8 mouse cellular contexts compared by ENCODE assay signal in the genomic region with DNA sequence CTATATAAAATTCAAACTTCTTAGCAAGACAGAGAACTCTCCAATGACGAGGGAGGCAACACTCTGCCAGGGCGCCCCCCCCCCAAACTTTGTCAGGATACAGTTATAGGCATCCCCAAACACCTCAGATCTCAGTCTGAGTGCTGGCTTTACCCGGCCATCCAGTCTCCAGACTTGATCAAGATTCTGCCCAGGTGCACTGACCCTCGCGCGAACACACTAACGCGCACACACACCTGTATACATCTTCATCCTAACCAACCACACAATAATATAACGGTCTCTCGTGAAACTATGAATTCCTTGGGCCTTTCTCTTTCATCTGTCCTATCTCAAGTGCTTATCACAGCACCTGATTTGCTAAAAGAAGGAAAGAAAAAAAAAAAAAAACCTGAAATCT. TPM values are rescaled to one million over a fixed set of nuclear protein-coding genes. Genes with fewer than 3 reads are reported as not detected.
DNase-seq lines count a peak whose midpoint lies in the region; ATAC-seq and TF ChIP-seq lines count a peak whose summit lies in the region.

No protein-coding gene starts in this region.

- H3K79me2 ChIP-seq in myocyte (ENCODE audit: control insufficient read depth, insufficient read depth) = peaks cover 57% of the 10 kb centered on the region

- peak overlapping the region; percentile 89 for H3K4me3 ChIP-seq in lung, adult 2 months (replicated peaks; ENCODE audit: extremely low read depth, low read depth, low read length)
- peak overlapping the region; percentile 87 for H3K4me3 ChIP-seq in embryonic facial prominence, embryonic 13.5 days
- peak overlapping the region; percentile 85 for H3K4me3 ChIP-seq in hindbrain, embryonic 15.5 days
- H3K4me3 ChIP-seq in myocyte = peak overlapping the region; percentile 93

- H3K27me3 ChIP-seq in embryonic facial prominence, embryonic 13.5 days = no peaks in the 10 kb centered on the region
- no peaks in the 10 kb centered on the region for H3K27me3 ChIP-seq in hindbrain, embryonic 15.5 days
- H3K27me3 ChIP-seq in myocyte (ENCODE audit: control insufficient read depth, insufficient read depth, insufficient read length) = no peaks in the 10 kb centered on the region

- TF ChIP-seq POLR2A in lung, adult 2 months (IDR thresholded peaks at IDR 0.05; ENCODE audit: borderline replicate concordance, extremely low read depth, low read depth, low read length) = no peak
- TF ChIP-seq POLR2A in myocyte (IDR thresholded peaks at IDR 0.05; ENCODE audit: insufficient read length, low read depth) = no peak

- 5% methylated on average over 10 of the region's 10 CpGs for WGBS in lung, adult 2 months
- WGBS in embryonic facial prominence, embryonic 13.5 days = 13% methylated on average over 10 of the region's 10 CpGs
- WGBS in hindbrain, embryonic 15.5 days = 12% methylated on average over 10 of the region's 10 CpGs

- peaks cover 2% of the 10 kb centered on the region; the same call in 1 of the 2 replicates for H3K4me1 ChIP-seq in lung, adult 2 months (ENCODE audit: control insufficient read depth, insufficient read depth, low read length)
- H3K4me1 ChIP-seq in embryonic facial prominence, embryonic 13.5 days = peaks cover 19% of the 10 kb centered on the region
- peaks cover 25% of the 10 kb centered on the region for H3K4me1 ChIP-seq in hindbrain, embryonic 15.5 days (replicated peaks)

- DNase-seq in lung, adult 2 months = no peak
- DNase-seq in lung, adult 18-20 months = no peak
- DNase-seq in layer of hippocampus, adult 8-10 months (ENCODE audit: low spot score in 2 of 2) = no peak
- DNase-seq in urinary bladder, adult 18-20 months (ENCODE audit: low spot score in 2 of 2) = no peak

- peak overlapping the region; percentile 20 for H3ac ChIP-seq in myocyte (ENCODE audit: control insufficient read depth, insufficient read length)

- TF ChIP-seq CTCF in lung, adult 2 months (IDR thresholded peaks at IDR 0.05; ENCODE audit: insufficient read depth, low read length) = no peak

- peak overlapping the region; percentile 81 for H3K4me2 ChIP-seq in embryonic facial prominence, embryonic 13.5 days
- H3K4me2 ChIP-seq in hindbrain, embryonic 15.5 days = peak overlapping the region; percentile 73
- H3K4me2 ChIP-seq in myocyte (ENCODE audit: low read depth) = peak overlapping the region; percentile 95

- peak overlapping the region; percentile 90 for H3K9ac ChIP-seq in embryonic facial prominence, embryonic 13.5 days
- H3K9ac ChIP-seq in hindbrain, embryonic 15.5 days = peak overlapping the region; percentile 83

- no peaks in the 10 kb centered on the region for H3K36me3 ChIP-seq in embryonic facial prominence, embryonic 13.5 days
- H3K36me3 ChIP-seq in hindbrain, embryonic 15.5 days = no peaks in the 10 kb centered on the region
- no peaks in the 10 kb centered on the region for H3K36me3 ChIP-seq in myocyte (ENCODE audit: control insufficient read depth, insufficient read depth)

- no peaks in the 10 kb centered on the region for H3K9me3 ChIP-seq in embryonic facial prominence, embryonic 13.5 days
- no peaks in the 10 kb centered on the region for H3K9me3 ChIP-seq in hindbrain, embryonic 15.5 days

- H3K27ac ChIP-seq in embryonic facial prominence, embryonic 13.5 days = 0 out of 2 replicates have a peak overlapping the region, but pooled peaks have one; percentile 91
- H3K27ac ChIP-seq in hindbrain, embryonic 15.5 days (replicated peaks) = peak overlapping the region; percentile 93

- ATAC-seq in embryonic facial prominence, embryonic 13.5 days (ENCODE audit: insufficient number of reproducible peaks, insufficient read depth, low FRiP score, low TSS enrichment, low read depth) = no peak
- ATAC-seq in hindbrain, embryonic 15.5 days (ENCODE audit: low FRiP score, low read depth) = no peak
- ATAC-seq in megakaryocyte progenitor cell, adult 5-6 weeks (replicated peaks; ENCODE audit: poor library complexity) = no peak

TF ChIP-seq in myocyte, 11 proteins besides CTCF, POLR2A, EP300 and RAD21:
- TF ChIP-seq USF1 (IDR thresholded peaks at IDR 0.05; ENCODE audit: low read depth) (no peak), CEBPB (IDR thresholded peaks at IDR 0.05; ENCODE audit: insufficient read depth, poor library complexity, severe bottlenecking) (no peak)

RNA-seq across cellular contexts. Expression of gene Tiprl, which starts 0.9 kb away (rescaled TPM):
- polyA plus RNA-seq in lung, adult 2 months (2012; rRNA removed) = 16.3 and 21.2 TPM in 2 replicates
- 112 TPM in 2 replicates for polyA plus RNA-seq in embryonic facial prominence, embryonic 13.5 days (2015; fragmentation: Nextera tagmentation; extraction: Ambion mirVana)
- 125 and 134 TPM in 2 replicates for polyA plus RNA-seq in hindbrain, embryonic 15.5 days (2015; fragmentation: Nextera tagmentation; extraction: Ambion mirVana)
- 35.8 TPM for polyA plus RNA-seq in myocyte (2012; fragmentation: generic; extraction: Trizol)
- total RNA-seq in layer of hippocampus, adult 8-10 months (2022) = 10 to 100 TPM; 59.9 to 71.1 (median 65.2) TPM
- total RNA-seq in megakaryocyte progenitor cell, adult 5-6 weeks (2015) = 41.4 and 43.0 TPM in 2 replicates
- 56.5 and 72.8 TPM in 2 replicates for total RNA-seq in megakaryocyte progenitor cell, adult 5-6 weeks (2017)

RNA-seq across cellular contexts. Expression of gene Sft2d2, which starts 41.6 kb away (rescaled TPM):
- polyA plus RNA-seq in lung, adult 2 months (2012; rRNA removed) = 53.9 and 71.5 TPM in 2 replicates
- 11.3 and 15.9 TPM in 2 replicates for polyA plus RNA-seq in embryonic facial prominence, embryonic 13.5 days (2015; fragmentation: Nextera tagmentation; extraction: Ambion mirVana)
- polyA plus RNA-seq in hindbrain, embryonic 15.5 days (2015; fragmentation: Nextera tagmentation; extraction: Ambion mirVana) = 6.8 and 7.3 TPM in 2 replicates
- polyA plus RNA-seq in myocyte (2012; fragmentation: generic; extraction: Trizol) = 19.4 TPM
- total RNA-seq in layer of hippocampus, adult 8-10 months (2022) = 10 to 100 TPM; 14.1 to 17.6 (median 14.9) TPM
- total RNA-seq in megakaryocyte progenitor cell, adult 5-6 weeks (2015) = 22.2 and 26.2 TPM in 2 replicates
- total RNA-seq in megakaryocyte progenitor cell, adult 5-6 weeks (2017) = 24.7 and 25.7 TPM in 2 replicates

RNA-seq across cellular contexts. Expression of gene Gpr161, which starts 59.7 kb away (rescaled TPM):
- 2.8 and 3.0 TPM in 2 replicates for polyA plus RNA-seq in lung, adult 2 months (2012; rRNA removed)
- polyA plus RNA-seq in embryonic facial prominence, embryonic 13.5 days (2015; fragmentation: Nextera tagmentation; extraction: Ambion mirVana) = 1.9 and 2.1 TPM in 2 replicates
- polyA plus RNA-seq in hindbrain, embryonic 15.5 days (2015; fragmentation: Nextera tagmentation; extraction: Ambion mirVana) = 3.0 and 3.1 TPM in 2 replicates
- 1.8 TPM for polyA plus RNA-seq in myocyte (2012; fragmentation: generic; extraction: Trizol)
- 10 to 100 TPM; 48.2 to 76.2 (median 62.3) TPM for total RNA-seq in layer of hippocampus, adult 8-10 months (2022)
- total RNA-seq in megakaryocyte progenitor cell, adult 5-6 weeks (2015) = 0.34 and 0.44 TPM in 2 replicates
- total RNA-seq in megakaryocyte progenitor cell, adult 5-6 weeks (2017) = 0.29 and 0.51 TPM in 2 replicates
